Mouse (Mus musculus): Measurements from ENCODE around the gene Hoxc11. TPM values are rescaled to one million over a fixed set of nuclear protein-coding genes. Genes with fewer than 3 reads are reported as not detected.
A peak's percentile ranks its signal among the peaks of the same experiment; 100 is the strongest.

The Hoxc11 gene
- polyA plus RNA-seq, 1 experiment: 34.6 TPM

DNA sequence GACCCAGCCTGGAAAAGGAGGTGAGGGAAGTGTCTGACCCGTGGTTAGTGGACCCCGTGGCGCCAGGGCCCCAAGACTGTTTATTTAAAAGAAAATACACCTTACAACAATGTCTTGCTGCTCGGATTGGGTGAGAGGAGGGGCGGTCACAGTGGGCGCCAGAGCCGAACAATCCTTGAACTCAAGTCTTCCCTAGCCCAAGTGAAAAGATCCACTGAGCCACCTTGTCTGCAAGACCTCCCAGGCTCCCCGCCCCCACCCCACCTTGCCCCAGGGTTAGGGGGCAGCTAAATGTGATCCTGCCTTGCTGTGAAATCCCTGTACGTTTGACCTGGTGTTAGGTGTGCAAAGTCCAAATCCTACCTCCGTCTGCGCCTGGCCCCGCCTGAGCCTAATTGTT, 2.7 kb downstream of the Hoxc11 start:
- Histone ChIP-seq H3K79me3 (ENCODE audit: low read depth) (peaks cover 70% of the 10 kb centered on the region), H3K36me3 (ENCODE audit: control insufficient read depth, insufficient read depth) (peaks cover 7% of the 10 kb centered on the region), H3K79me2 (ENCODE audit: control insufficient read depth, insufficient read depth) (peaks cover 95% of the 10 kb centered on the region), H3K4me3 (ENCODE audit: insufficient read depth, poor library complexity, severe bottlenecking) (peak overlapping the region; percentile 88), H3K27me3 (ENCODE audit: control insufficient read depth, insufficient read depth, insufficient read length) (no peaks in the 10 kb centered on the region), H3ac (ENCODE audit: control insufficient read depth, insufficient read length, low read depth) (peak overlapping the region; percentile 41)
- TF ChIP-seq MYOD1 (IDR thresholded peaks at IDR 0.05; ENCODE audit: control insufficient read depth, insufficient read length, low read depth): no peak
- no peak for TF ChIP-seq MYOG (IDR thresholded peaks at IDR 0.05; ENCODE audit: control insufficient read depth, extremely low read depth, insufficient read length)
- TF ChIP-seq FOSL1 (IDR thresholded peaks at IDR 0.05; ENCODE audit: insufficient read depth, low read length, poor library complexity, severe bottlenecking): no peak
- no peak for TF ChIP-seq CEBPB (IDR thresholded peaks at IDR 0.05; ENCODE audit: low read depth)
- TF ChIP-seq USF1 (IDR thresholded peaks at IDR 0.05; ENCODE audit: low read depth): no peak
- no peak for TF ChIP-seq MAX (IDR thresholded peaks at IDR 0.05)
- no peak for TF ChIP-seq CTCF (IDR thresholded peaks at IDR 0.05; ENCODE audit: control insufficient read depth, insufficient read depth, insufficient read length)

GRCm38 (mm10) chr15:102959663-102960191, 5.5 kb downstream of the Hoxc11 start:
- no peak for TF ChIP-seq CEBPB (IDR thresholded peaks at IDR 0.05; ENCODE audit: low read depth)
- TF ChIP-seq USF1 (IDR thresholded peaks at IDR 0.05; ENCODE audit: low read depth): peak; percentile 30
- Histone ChIP-seq H3K79me3 (ENCODE audit: low read depth) (peaks cover 83% of the 10 kb centered on the region), H3K36me3 (ENCODE audit: control insufficient read depth, insufficient read depth) (peaks cover 7% of the 10 kb centered on the region), H3K4me3 (ENCODE audit: insufficient read depth, poor library complexity, severe bottlenecking) (peak overlapping the region; percentile 25), H3K79me2 (ENCODE audit: control insufficient read depth, insufficient read depth) (peaks cover 100% of the 10 kb centered on the region), H3ac (ENCODE audit: control insufficient read depth, insufficient read length, low read depth) (peak overlapping the region; percentile 87), H3K27me3 (ENCODE audit: control insufficient read depth, insufficient read depth, insufficient read length) (no peaks in the 10 kb centered on the region)

DNA sequence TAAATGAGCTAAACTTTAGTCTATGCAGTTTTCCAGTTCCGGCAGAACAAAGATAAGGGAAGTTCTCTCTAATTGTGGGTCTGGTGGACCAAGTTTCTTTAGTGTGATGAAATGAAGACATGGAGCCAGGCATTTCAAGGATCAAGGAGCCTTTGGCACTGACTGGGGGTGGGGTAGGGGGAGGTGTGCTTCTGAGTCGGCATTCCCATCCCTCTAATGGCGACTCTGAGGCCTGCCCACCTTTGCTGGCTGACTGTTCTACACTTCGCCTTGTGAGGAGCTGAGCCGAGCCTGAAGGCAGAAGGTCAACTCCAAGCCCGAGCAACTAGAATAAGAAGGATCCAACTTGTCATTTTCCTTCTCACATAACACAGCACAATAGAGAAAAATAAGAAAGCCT, 7.5 kb downstream of the Hoxc11 start:
- peak; percentile 36 for TF ChIP-seq MAX (IDR thresholded peaks at IDR 0.05)
- TF ChIP-seq FOSL1 (IDR thresholded peaks at IDR 0.05; ENCODE audit: insufficient read depth, low read length, poor library complexity, severe bottlenecking): no peak
- Histone ChIP-seq H3K27me3 (ENCODE audit: control insufficient read depth, insufficient read depth, insufficient read length) (no peaks in the 10 kb centered on the region), H3ac (ENCODE audit: control insufficient read depth, insufficient read length, low read depth) (peak overlapping the region; percentile 66), H3K79me2 (ENCODE audit: control insufficient read depth, insufficient read depth) (peaks cover 99% of the 10 kb centered on the region), H3K79me3 (ENCODE audit: low read depth) (peaks cover 72% of the 10 kb centered on the region), H3K36me3 (ENCODE audit: control insufficient read depth, insufficient read depth) (peaks cover 7% of the 10 kb centered on the region), H3K4me3 (ENCODE audit: insufficient read depth, poor library complexity, severe bottlenecking) (peak overlapping the region; percentile 15)

DNA sequence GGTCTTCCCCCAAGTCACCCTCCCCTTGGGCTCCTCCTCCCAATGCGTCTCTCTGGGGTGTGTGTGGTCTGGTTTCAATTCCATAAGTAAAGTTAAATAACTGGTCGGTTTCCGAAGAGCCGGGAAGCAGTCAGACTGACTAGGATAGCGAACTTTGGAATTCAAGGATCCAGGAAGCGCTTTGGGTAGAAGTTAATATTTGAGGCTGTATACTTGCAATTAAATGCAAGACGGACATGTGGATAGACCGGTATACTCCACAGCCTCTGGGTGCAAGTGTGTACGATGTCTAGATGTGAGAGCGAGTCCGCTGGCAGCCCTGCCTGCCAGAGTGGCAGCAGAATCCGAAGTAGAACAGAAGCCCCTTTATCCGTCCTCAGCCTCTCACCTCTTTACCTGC, 8.3 kb downstream of the Hoxc11 start:
- peak overlapping the region; percentile 66 for H3ac ChIP-seq (ENCODE audit: control insufficient read depth, insufficient read length, low read depth)
- peaks cover 2% of the 10 kb centered on the region for H3K36me3 ChIP-seq (ENCODE audit: control insufficient read depth, insufficient read depth)
- TF ChIP-seq USF1 (IDR thresholded peaks at IDR 0.05; ENCODE audit: low read depth) (no peak), MYOD1 (IDR thresholded peaks at IDR 0.05; ENCODE audit: control insufficient read depth, insufficient read length, low read depth) (no peak), FOSL1 (IDR thresholded peaks at IDR 0.05; ENCODE audit: insufficient read depth, low read length, poor library complexity, severe bottlenecking) (no peak), MAX (IDR thresholded peaks at IDR 0.05) (no peak)
- H3K79me3 ChIP-seq (ENCODE audit: low read depth): peaks cover 72% of the 10 kb centered on the region
- peak overlapping the region; percentile 71 for H3K4me3 ChIP-seq (ENCODE audit: insufficient read depth, poor library complexity, severe bottlenecking)
- H3K79me2 ChIP-seq (ENCODE audit: control insufficient read depth, insufficient read depth): peaks cover 99% of the 10 kb centered on the region
- no peaks in the 10 kb centered on the region for H3K27me3 ChIP-seq (ENCODE audit: control insufficient read depth, insufficient read depth, insufficient read length)

GRCm38 (mm10) chr15:102963259-102963658, 9.0 kb downstream of the Hoxc11 start:
- Histone ChIP-seq H3K27me3 (ENCODE audit: control insufficient read depth, insufficient read depth, insufficient read length) (no peaks in the 10 kb centered on the region), H3K4me3 (ENCODE audit: insufficient read depth, poor library complexity, severe bottlenecking) (peak overlapping the region; percentile 71), H3K36me3 (ENCODE audit: control insufficient read depth, insufficient read depth) (no peaks in the 10 kb centered on the region)

DNA sequence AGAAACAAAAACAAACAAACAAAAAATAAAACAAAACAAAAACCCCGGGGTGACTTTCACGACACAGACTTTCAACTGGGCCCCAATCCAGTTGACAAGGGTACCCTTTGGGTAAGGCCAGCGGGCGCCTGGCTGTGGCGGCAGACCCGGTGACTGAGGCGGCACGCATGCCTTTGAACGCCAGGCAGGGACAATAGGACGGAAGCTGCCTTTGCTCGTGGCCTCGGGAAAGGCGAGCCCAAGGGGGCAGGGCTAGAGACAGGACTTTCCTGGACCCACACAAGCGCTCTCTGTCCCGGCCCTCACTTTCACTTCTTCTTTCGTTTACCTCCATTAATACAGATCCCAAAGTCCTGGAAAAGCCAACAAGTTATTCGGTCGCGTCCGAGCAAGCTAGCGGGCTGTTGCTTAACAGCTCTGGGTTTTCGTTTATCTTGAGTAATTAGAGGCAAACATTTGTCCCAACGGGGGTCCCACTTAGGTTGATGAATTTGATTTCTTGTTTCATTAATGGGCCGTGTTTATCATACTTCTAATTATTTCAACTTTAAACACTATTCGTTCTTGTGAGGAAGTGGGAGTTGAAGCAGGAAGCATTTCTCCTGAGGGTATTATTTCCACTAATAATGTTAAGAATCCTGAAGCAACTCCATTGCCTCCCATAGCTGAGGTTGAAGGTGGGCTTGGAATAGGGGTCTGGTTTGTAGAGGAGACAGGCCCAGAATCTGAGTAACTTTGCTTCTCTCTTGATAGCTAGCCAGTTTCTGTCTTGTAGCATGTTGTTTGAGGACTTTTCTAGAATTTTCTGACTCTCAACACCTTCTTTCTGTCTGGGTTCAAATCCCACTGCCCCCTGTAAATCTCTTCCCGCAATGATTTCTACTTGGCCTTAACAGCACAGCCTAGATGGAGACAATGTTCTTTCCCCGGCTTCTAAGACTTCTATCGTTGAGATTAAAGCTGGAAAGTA, 9.7 kb downstream of the Hoxc11 start:
- TF ChIP-seq USF1 (IDR thresholded peaks at IDR 0.05; ENCODE audit: low read depth): no peak
- peak; percentile 93 for TF ChIP-seq MAX (IDR thresholded peaks at IDR 0.05)
- peak overlapping the region; percentile 71 for H3K4me3 ChIP-seq (ENCODE audit: insufficient read depth, poor library complexity, severe bottlenecking)
- no peaks in the 10 kb centered on the region for H3K27me3 ChIP-seq (ENCODE audit: control insufficient read depth, insufficient read depth, insufficient read length)
- H3K79me3 ChIP-seq (ENCODE audit: low read depth): peaks cover 72% of the 10 kb centered on the region
- peak overlapping the region; percentile 67 for H3ac ChIP-seq (ENCODE audit: control insufficient read depth, insufficient read length, low read depth)
- H3K79me2 ChIP-seq (ENCODE audit: control insufficient read depth, insufficient read depth): peaks cover 99% of the 10 kb centered on the region
- H3K36me3 ChIP-seq (ENCODE audit: control insufficient read depth, insufficient read depth): no peaks in the 10 kb centered on the region

More at GRCm38 (mm10) chr15:102963259-102963658, 9.0 kb downstream of the Hoxc11 start:
- no peak for TF ChIP-seq CTCF (IDR thresholded peaks at IDR 0.05; ENCODE audit: control insufficient read depth, insufficient read depth, insufficient read length)
- Histone ChIP-seq H3K79me2 (ENCODE audit: control insufficient read depth, insufficient read depth) (peaks cover 99% of the 10 kb centered on the region), H3K79me3 (ENCODE audit: low read depth) (peaks cover 71% of the 10 kb centered on the region), H3ac (ENCODE audit: control insufficient read depth, insufficient read length, low read depth) (peak overlapping the region; percentile 70)
